Mouse (Mus musculus) cerebellum, postnatal 25 days (tissue): ENCODE results near the gene Idh3b.

Experiments
- DNase-seq, 2 experiments: peaks; one replicate each; pipeline ENCODE4 v3.0.0; 2021; ENCODE audit warnings: mixed read lengths in 2 of 2

The Idh3b gene

GRCm38 (mm10) chr2:130283854-130284654 is at the start of gene Idh3b:
TSS of gene Idh3b (minus strand) at chr2:130284547.
- peak; percentile 94 to 96 for DNase-seq

GRCm38 (mm10) chr2:130329502-130329901 is 45.2 kb upstream of the Idh3b start:
- DNase-seq, result no peak

GRCm38 (mm10) chr2:130327057-130327456 is 42.7 kb upstream of the Idh3b start:
- no peak for DNase-seq

- no peak for DNase-seq
Observed at GRCm38 (mm10) chr2:130303014-130303413, 18.7 kb upstream of the Idh3b start.

GRCm38 (mm10) chr2:130297580-130297979 is 13.2 kb upstream of the Idh3b start:
- no peak for DNase-seq

DNA sequence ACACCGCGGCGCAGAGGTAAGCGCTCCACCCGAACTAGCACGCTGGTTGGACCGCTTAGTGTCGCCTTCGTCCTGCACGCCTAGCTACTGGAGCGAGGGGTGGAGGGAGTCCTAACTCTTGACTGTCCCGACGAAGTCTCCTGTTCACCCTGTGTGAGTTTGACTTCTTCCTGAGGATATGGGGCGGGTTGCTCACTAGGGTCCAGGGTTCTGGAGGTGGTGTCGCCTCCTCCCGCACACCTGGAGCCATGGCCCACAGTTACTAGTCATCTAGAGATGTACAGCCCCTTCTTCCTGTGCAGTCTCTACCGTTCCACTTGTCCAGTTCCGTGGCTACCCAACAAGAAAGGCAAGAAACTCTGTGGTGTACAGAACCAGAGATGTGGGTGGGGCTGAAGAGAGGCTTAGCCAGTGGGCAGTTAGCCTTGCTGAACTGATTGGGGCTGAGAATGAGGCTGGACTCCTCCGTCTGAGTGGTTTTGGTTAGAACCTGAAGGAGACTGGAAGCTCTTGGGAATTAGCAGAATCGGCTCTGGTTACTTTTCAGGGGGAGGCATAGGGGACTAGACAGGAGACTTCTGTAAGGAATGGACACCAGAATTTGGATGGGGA is 11.9 kb upstream of the Idh3b start:
- DNase-seq, result no peak

- peak; percentile 54 to 64 for DNase-seq
Observed at GRCm38 (mm10) chr2:130295331-130296133, 11.2 kb upstream of the Idh3b start.

GRCm38 (mm10) chr2:130294936-130295277 is 10.6 kb upstream of the Idh3b start, which contains the start of gene Ebf4:
TSS of gene Ebf4 (plus strand) at chr2:130295169.
- DNase-seq, result peak; percentile 49 to 70

DNA sequence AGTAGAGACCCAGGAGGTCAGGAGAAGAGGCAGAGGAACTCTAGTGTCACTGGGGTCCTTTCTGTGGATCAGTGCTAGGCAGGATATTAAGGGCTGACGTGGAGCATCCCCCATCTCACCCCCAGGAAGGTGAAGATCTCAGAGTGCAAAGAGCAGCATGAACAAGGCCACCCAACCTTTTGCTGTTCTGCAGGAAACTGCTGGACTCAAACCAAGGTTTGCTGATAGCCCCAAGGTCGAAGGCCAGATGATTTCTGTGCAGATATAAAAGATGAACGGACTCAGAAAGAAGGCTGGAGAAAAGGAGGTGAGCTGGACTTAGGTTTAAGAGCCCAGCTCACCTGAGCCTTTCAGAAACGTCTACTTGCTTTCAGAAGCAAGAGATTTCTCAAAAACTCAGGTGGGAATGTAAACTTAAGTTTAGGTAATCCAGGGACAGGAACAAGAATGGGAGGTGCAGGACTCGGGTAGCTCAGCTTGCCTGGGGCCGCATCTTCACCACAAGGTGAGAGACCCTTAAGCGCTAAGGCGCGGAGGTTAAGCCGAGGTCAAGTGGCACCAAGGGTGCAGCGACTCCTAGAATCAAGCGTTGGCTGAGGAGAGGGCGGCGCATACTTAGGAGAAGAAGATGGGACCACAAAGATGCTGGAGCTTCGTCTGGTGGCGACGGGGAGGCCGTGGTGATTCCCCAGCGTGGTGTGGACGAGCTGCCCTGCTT is 10.0 kb upstream of the Idh3b start:
- DNase-seq, result no peak

GRCm38 (mm10) chr2:130293486-130293885 is 9.1 kb upstream of the Idh3b start:
- DNase-seq, result no peak

DNA sequence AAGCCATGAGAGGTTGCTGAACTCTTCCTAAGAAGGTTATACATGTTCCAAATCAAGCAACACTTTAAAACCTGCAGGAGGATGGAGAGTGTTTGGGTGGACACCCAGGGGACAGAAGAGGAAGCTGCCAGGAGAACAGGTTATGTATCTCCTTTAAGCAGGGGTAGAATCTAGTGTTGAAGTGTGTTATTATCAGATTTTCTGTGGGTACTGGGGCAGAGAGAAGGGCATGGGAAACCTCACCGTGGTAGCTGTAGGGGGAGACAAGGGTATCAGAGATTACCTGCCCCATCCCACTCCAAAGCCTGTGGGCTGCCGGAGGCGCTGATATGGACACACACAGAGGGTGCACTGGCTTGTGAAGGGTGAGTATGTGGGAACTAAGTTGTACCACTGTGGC is 8.7 kb upstream of the Idh3b start:
- DNase-seq, result no peak

DNA sequence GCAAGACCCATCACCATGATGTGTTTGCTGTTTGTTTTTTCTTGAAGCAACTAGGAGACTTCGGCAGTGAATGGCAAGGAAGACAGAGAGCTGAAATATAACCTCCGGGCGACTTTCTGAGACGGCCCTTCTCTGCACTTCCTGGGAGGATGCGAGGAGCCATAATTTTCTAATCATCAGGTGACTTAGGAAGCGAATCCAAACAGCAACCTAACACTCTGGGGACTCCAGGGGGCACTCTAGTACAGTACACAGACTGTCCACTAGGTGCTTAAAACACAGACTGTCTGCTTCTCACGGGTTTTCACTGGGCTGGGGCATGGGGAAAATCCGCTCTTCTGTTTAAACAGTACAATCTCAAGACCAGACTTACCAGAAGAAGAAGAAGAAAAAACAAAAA is 7.1 kb upstream of the Idh3b start:
- peak; percentile 69 to 82 for DNase-seq

DNA sequence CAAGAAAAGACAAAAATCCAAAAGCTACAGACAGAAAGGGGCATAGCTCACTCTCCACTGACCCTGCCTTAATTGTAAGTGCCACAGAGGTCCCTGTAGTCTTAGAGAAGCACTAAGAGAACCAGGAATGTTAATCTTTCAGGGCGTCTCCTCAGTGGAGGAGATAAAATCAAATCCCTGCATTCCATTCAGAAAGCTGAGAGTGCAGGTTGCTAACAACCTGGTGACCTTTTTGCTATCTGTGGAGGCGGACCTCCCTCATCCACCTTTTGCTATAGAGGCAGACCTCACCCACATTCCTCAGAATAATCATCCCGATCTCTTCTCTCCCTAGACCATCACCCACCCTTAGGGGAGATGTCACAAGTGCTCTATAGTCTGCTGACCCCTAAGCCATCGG is 4.7 kb upstream of the Idh3b start:
- DNase-seq, result no peak

GRCm38 (mm10) chr2:130280818-130281217 is 3.5 kb downstream of the Idh3b start:
- DNase-seq, result no peak

DNA sequence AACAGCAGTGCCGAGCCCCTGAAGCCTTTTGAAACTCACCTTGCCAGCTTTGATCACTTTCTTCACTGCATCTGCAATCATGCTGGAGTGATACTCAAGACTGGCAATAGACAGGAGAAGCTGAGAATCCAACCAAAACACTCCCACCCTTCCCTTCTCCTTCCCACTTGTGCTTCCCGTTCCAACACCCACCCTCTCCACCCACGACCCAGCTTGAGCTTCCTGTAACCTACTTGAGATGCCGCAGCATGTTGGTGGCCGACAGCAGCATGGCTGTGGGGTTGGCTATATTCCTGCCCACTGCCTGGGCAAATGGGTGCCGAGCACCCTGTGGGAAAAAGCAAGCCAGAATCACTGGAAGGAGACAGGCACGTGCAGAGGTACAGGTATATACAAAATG is 4.1 kb downstream of the Idh3b start:
- no peak for DNase-seq

GRCm38 (mm10) chr2:130279600-130280091 is 4.7 kb downstream of the Idh3b start:
- DNase-seq, result no peak

- DNase-seq, result peak; percentile 44 to 69
Observed at GRCm38 (mm10) chr2:130275649-130276048, 8.7 kb downstream of the Idh3b start.

DNA sequence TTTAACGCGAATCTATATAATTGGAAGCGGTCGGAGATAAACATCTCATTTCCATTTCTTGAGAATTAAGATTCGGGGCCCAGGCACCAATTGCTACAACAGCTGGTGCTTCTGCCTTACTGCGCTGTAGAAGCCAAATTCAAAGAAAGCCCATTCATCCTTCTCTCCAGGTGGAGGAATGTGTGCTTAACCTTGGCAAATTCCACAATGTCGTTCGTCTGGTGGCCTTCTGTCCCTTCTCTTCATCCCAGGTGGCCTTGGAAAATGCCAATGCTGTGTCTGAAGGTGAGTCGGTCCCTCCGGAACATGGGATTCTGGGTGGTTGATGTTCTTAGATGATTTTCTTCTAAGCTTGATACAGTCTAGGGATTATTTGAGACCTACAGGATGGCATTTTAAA is 9.5 kb downstream of the Idh3b start:
- no peak for DNase-seq

DNA sequence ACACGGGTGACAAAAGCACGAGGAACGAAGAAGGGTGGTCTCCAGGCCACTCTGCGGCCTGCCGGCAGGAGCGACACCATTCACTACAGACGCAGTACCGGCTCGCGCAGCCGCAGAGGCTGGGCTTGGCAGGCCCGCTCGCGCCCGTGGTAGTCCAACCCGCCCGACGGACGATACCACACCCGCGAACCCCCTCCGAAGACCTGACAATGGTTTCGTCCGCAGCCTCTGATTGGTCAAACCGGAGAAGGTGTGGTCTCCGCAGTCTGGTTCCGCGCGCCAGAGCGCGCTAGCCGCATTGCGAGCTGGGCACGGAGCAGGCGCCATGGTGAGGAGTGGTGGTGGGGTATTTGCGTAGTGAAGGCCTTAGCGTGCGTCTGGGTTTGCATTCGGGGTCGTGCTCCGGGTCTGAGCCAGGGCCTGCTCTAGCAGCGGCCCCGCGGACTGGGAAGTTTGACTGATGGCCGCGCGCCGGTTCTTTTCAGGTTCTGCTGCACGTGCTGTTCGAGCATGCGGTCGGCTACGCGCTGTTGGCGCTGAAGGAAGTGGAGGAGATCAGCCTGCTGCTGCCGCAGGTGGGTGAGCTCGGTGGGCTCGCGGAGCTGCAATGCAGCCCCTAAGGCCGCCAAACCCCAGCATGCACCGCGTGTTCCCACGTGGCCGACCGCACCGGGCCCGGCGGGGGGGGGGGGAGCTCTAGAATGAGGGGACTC is 10.0 kb downstream of the Idh3b start, which contains the start of gene Nop56:
Nop56 (plus strand) TSS at position 282 of the 713 bp plus-strand sequence.
- DNase-seq, result peak; percentile 99 to 100

GRCm38 (mm10) chr2:130273732-130274131 is 10.6 kb downstream of the Idh3b start:
- DNase-seq, result no peak

DNA sequence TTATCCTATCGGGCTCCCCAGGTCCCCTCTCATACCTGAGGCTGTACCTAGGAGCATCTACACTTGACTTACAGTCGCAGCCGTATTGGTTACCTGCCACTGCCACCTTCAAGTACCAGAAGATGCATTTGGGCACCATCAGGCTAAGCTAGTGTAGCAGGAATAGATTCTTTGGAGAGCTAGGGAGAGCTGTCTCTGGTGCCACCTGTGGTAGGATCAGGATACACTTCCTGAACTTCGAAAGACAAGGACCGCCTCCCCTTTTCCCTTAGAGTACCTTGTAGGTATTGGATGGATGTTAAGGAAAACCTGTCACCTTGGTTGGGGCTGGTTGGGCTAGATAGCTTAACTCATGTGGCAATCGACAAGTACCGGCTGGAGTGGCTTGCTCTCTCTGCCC is 16.3 kb downstream of the Idh3b start:
- no peak for DNase-seq

- no peak for DNase-seq
Observed at GRCm38 (mm10) chr2:130265520-130265919, 18.8 kb downstream of the Idh3b start.
